Mouse (Mus musculus) ES-Bruce4 (cell line): ENCODE measurements around the gene Itgax.

Experiments
- CTCF ChIP-seq: IDR thresholded peaks from one replicate; pipeline ENCODE4 v1.8.1; 2011; ENCODE audit warnings: low read depth, low read length
- EP300 ChIP-seq: IDR thresholded peaks from 2 replicates; pipeline ENCODE4 v1.6.1; 2011; ENCODE audit warnings: low read depth, low read length; ENCODE audit not compliant: insufficient read depth

- TF ChIP-seq EP300 (peak; percentile 92), CTCF (no peak)
Observed at GRCm38 (mm10) chr7:128080012-128080411, 49.3 kb upstream of the Itgax start.
